Mouse (Mus musculus) MEL (cell line): ENCODE results near the gene Adcy1.

Source experiments
- CTCF ChIP-seq, 3 experiments: IDR thresholded peaks in 2 of 3; conservative IDR thresholded peaks in 1 of 3; 2 replicates each; pipeline ENCODE4 v1.5.1; 2011 to 2012; ENCODE audit warnings: low read length in 3 of 3, low read depth in 2 of 3, mild to moderate bottlenecking in 2 of 3, improper control_type of control experiment in 1 of 3, inconsistent platforms in 1 of 3, mixed read lengths in 1 of 3, moderate library complexity in 1 of 3; ENCODE audit not compliant: control insufficient read depth in 1 of 3, insufficient read depth in 1 of 3, poor library complexity in 1 of 3, severe bottlenecking in 1 of 3
- EP300 ChIP-seq, 2 experiments: IDR thresholded peaks; 2 replicates each; pipeline ENCODE4 v1.6.1; 2011; ENCODE audit warnings: improper control_type of control experiment in 2 of 2, low read length in 2 of 2, low read depth in 1 of 2, mild to moderate bottlenecking in 1 of 2
- ETS1 ChIP-seq: IDR thresholded peaks from 2 replicates; pipeline ENCODE4 v1.6.1; 2012; ENCODE audit warnings: low read depth, mild to moderate bottlenecking, inconsistent platforms, low read length, improper control_type of control experiment, moderate library complexity
- GATA1 ChIP-seq: IDR thresholded peaks from 2 replicates; pipeline ENCODE4 v1.6.1; 2011; ENCODE audit warnings: low read depth, low read length, improper control_type of control experiment
- HCFC1 ChIP-seq: IDR thresholded peaks from 2 replicates; pipeline ENCODE4 v1.6.1; 2012; ENCODE audit warnings: low read depth, mild to moderate bottlenecking, inconsistent platforms, low read length, improper control_type of control experiment, moderate library complexity
- MAFK ChIP-seq: IDR thresholded peaks from 2 replicates; pipeline ENCODE4 v1.6.1; 2011; ENCODE audit warnings: low read depth, mild to moderate bottlenecking, low read length, improper control_type of control experiment, borderline replicate concordance
- MAX ChIP-seq: IDR thresholded peaks from 2 replicates; pipeline ENCODE4 v1.6.1; 2011; ENCODE audit warnings: low read length, improper control_type of control experiment
- POLR2A ChIP-seq, 2 experiments: IDR thresholded peaks; 2 replicates each; pipeline ENCODE4 v1.6.1; 2011 to 2012; ENCODE audit warnings: low read length in 2 of 2, mild to moderate bottlenecking in 2 of 2, control low read depth in 1 of 2, improper control_type of control experiment in 1 of 2, low read depth in 1 of 2, moderate library complexity in 1 of 2; ENCODE audit not compliant: control insufficient read depth in 1 of 2, insufficient read depth in 1 of 2, poor library complexity in 1 of 2
- POLR2AphosphoS5 ChIP-seq: IDR thresholded peaks from 2 replicates; pipeline ENCODE4 v1.6.1; 2012; ENCODE audit warnings: low read depth, borderline replicate concordance, mild to moderate bottlenecking, inconsistent platforms, low read length, moderate library complexity, mixed read lengths
- SIN3A ChIP-seq: IDR thresholded peaks from 2 replicates; pipeline ENCODE4 v1.6.1; 2012; ENCODE audit warnings: low read length, improper control_type of control experiment, inconsistent platforms
- TAL1 ChIP-seq: IDR thresholded peaks from 2 replicates; pipeline ENCODE4 v1.6.1; 2012; ENCODE audit warnings: mild to moderate bottlenecking, inconsistent platforms, low read length, moderate library complexity, mixed read lengths
- TBP ChIP-seq: IDR thresholded peaks from 2 replicates; pipeline ENCODE4 v1.8.0; 2011; ENCODE audit warnings: low read depth, low read length, improper control_type of control experiment
- TCF12 ChIP-seq: IDR thresholded peaks from 2 replicates; pipeline ENCODE4 v1.6.1; 2014; ENCODE audit warnings: low read depth, mild to moderate bottlenecking, inconsistent platforms, low read length, improper control_type of control experiment, moderate library complexity
- ZMIZ1 ChIP-seq: IDR thresholded peaks from 2 replicates; pipeline ENCODE4 v1.6.1; 2012; ENCODE audit warnings: low read depth, mild to moderate bottlenecking, inconsistent platforms, low read length, improper control_type of control experiment, moderate library complexity

DNA sequence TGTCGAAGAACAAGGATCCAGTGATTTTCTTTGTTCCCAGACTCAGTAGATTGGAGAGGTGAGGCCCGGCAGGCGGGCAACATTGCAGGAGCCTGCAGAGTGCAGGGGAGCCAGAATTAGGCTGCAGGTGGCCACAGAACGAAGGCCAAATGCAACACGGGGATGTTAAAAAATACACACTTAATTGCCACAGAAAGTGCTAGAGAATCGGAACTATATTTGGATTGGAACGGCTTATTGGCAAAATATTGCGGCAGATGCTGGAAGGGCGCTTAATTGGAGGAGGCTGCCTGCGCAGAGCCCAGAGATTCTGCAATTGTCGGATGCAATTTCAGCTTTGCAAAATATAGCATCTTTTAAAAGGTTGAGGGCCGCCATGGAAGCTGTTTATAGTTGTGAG is 46.4 kb upstream of the Adcy1 start:
- TF ChIP-seq POLR2A (IDR thresholded peaks at IDR 0.05; ENCODE audit: control insufficient read depth in 1 of 2, insufficient read depth in 1 of 2, low read depth in 1 of 2, low read length in 2 of 2, poor library complexity in 1 of 2), result no peak
- no peak for TF ChIP-seq TBP
- no peak for TF ChIP-seq MAFK
- TF ChIP-seq CTCF (IDR thresholded peaks at IDR 0.05 in 2 of 3, conservative IDR thresholded peaks at IDR 0.05 in 1 of 3; ENCODE audit: control insufficient read depth in 1 of 3, insufficient read depth in 1 of 3, low read depth in 2 of 3, low read length in 3 of 3, poor library complexity in 1 of 3, severe bottlenecking in 1 of 3), result no peak
- TF ChIP-seq EP300 (IDR thresholded peaks at IDR 0.05; ENCODE audit: low read depth in 1 of 2, low read length in 2 of 2), result no peak
- TF ChIP-seq GATA1, result no peak
- TF ChIP-seq HCFC1, result no peak
- TF ChIP-seq SIN3A, result no peak
- TF ChIP-seq TAL1, result no peak
- no peak for TF ChIP-seq ZMIZ1
- no peak for TF ChIP-seq TCF12
- no peak for TF ChIP-seq ETS1
- TF ChIP-seq MAX, result no peak
- TF ChIP-seq POLR2AphosphoS5, result no peak
